Mouse (Mus musculus) cortical plate, adult 2 months (tissue): ENCODE measurements around the gene Zyg11b. TPM values are rescaled to one million over a fixed set of nuclear protein-coding genes. Genes with fewer than 3 reads are reported as not detected.

Experiments used
- H3K27ac ChIP-seq: fragments of 200-500 bp; 2 replicates; pipeline ENCODE4 v1.5.1; 2012; ENCODE audit warnings: low read length, control low read depth, inconsistent platforms; ENCODE audit not compliant: insufficient read depth
- H3K4me1 ChIP-seq: fragments of 200-500 bp; 2 replicates; pipeline ENCODE4 v1.6.1; 2011; ENCODE audit warnings: low read length; ENCODE audit not compliant: control insufficient read depth, insufficient read depth
- H3K4me3 ChIP-seq: fragments of 200-500 bp; 2 replicates; pipeline ENCODE4 v1.5.1; 2011; ENCODE audit warnings: mild to moderate bottlenecking, low read length, control low read depth; ENCODE audit not compliant: insufficient read depth
- CTCF ChIP-seq: fragments of 200-500 bp; IDR thresholded peaks from 2 replicates; pipeline ENCODE4 v1.5.1; 2011; ENCODE audit warnings: mild to moderate bottlenecking, control low read depth, low read length; ENCODE audit not compliant: insufficient read depth; ENCODE audit errors: extremely low read depth
- POLR2A ChIP-seq: fragments of 200-500 bp; IDR thresholded peaks from 2 replicates; pipeline ENCODE4 v1.6.1; 2011; ENCODE audit warnings: mild to moderate bottlenecking, low read length, control low read depth; ENCODE audit not compliant: insufficient read depth; ENCODE audit errors: extremely low read depth
- polyA plus RNA-seq: library from polyadenylated mRNA; depleted of rRNA; stranded (reverse); fragments of >200 nt; gene quantifications from 2 replicates; pipeline ENCODE4 v1.2.3, GENCODE M21; 2012

Gene Zyg11b
- polyA plus RNA-seq, 1 experiment, result 47.2 TPM

- H3K4me1 ChIP-seq, result no peaks in the 10 kb centered on the region
- TF ChIP-seq POLR2A (no peak), CTCF (no peak)
- H3K4me3 ChIP-seq, result no peak overlapping the region
- H3K27ac ChIP-seq, result no peak overlapping the region
These were observed 19.9 kb upstream of the Zyg11b start for GRCm38 (mm10) chr4:108320627-108321380.

GRCm38 (mm10) chr4:108319747-108320146 is 18.9 kb upstream of the Zyg11b start:
- no peak for TF ChIP-seq POLR2A
- TF ChIP-seq CTCF, result no peak
- Histone ChIP-seq H3K4me3 (no peak overlapping the region), H3K27ac (no peak overlapping the region), H3K4me1 (no peaks in the 10 kb centered on the region)

GRCm38 (mm10) chr4:108318649-108319615 is 18.0 kb upstream of the Zyg11b start:
- no peak for TF ChIP-seq CTCF
- TF ChIP-seq POLR2A, result no peak

GRCm38 (mm10) chr4:108317656-108318605 is 17.0 kb upstream of the Zyg11b start:
- no peak overlapping the region for H3K27ac ChIP-seq
- no peak overlapping the region for H3K4me3 ChIP-seq
- TF ChIP-seq POLR2A, result no peak
- no peak for TF ChIP-seq CTCF
- H3K4me1 ChIP-seq, result no peaks in the 10 kb centered on the region

More at GRCm38 (mm10) chr4:108318649-108319615, 18.0 kb upstream of the Zyg11b start:
- Histone ChIP-seq H3K4me1 (no peaks in the 10 kb centered on the region), H3K4me3 (no peak overlapping the region), H3K27ac (no peak overlapping the region)

- H3K27ac ChIP-seq, result no peak overlapping the region
- TF ChIP-seq CTCF (no peak), POLR2A (no peak)
- no peaks in the 10 kb centered on the region for H3K4me1 ChIP-seq
- no peak overlapping the region for H3K4me3 ChIP-seq
These were observed 13.1 kb upstream of the Zyg11b start for GRCm38 (mm10) chr4:108314041-108314440.

- TF ChIP-seq CTCF, result no peak
- Histone ChIP-seq H3K4me1 (no peaks in the 10 kb centered on the region), H3K27ac (no peak overlapping the region), H3K4me3 (no peak overlapping the region)
These were observed 9.8 kb upstream of the Zyg11b start for GRCm38 (mm10) chr4:108310706-108311105.

GRCm38 (mm10) chr4:108302296-108302890 is 1.5 kb upstream of the Zyg11b start:
- H3K4me1 ChIP-seq, result peaks cover 9% of the 10 kb centered on the region

GRCm38 (mm10) chr4:108300266-108300665 is 630 bp downstream of the Zyg11b start:
- Histone ChIP-seq H3K27ac (peak overlapping the region; percentile 91), H3K4me1 (peaks cover 9% of the 10 kb centered on the region), H3K4me3 (peak overlapping the region; percentile 96)
- TF ChIP-seq POLR2A (no peak), CTCF (no peak)

More at GRCm38 (mm10) chr4:108302296-108302890, 1.5 kb upstream of the Zyg11b start:
- TF ChIP-seq POLR2A, result no peak
- no peak for TF ChIP-seq CTCF
- Histone ChIP-seq H3K27ac (no peak overlapping the region), H3K4me3 (no peak overlapping the region)
